Mouse (Mus musculus) CH12.LX (cell line): ENCODE data around the gene Foxp1. TPM values are rescaled to one million over a fixed set of nuclear protein-coding genes. Genes with fewer than 3 reads are reported as not detected.

Source experiments
- DNase-seq: peaks from one replicate; pipeline ENCODE4 v3.0.0-alpha.2; 2013; ENCODE audit errors: extremely low read depth
- H3K27ac ChIP-seq: 2 replicates; pipeline ENCODE4 v1.5.1; 2012; ENCODE audit warnings: low read depth, mild to moderate bottlenecking, control low read depth, moderate library complexity; ENCODE audit not compliant: insufficient read depth
- H3K27me3 ChIP-seq: replicated peaks from 2 replicates; pipeline ENCODE3; 2012; ENCODE audit warnings: inconsistent platforms
- H3K36me3 ChIP-seq, 2 experiments: replicated peaks in 1 of 2; 2 replicates each; pipeline versions ENCODE3 to v1.6.1; 2012; ENCODE audit warnings: inconsistent platforms in 1 of 2, low read length in 1 of 2, mild to moderate bottlenecking in 1 of 2, mixed read lengths in 1 of 2, moderate library complexity in 1 of 2; ENCODE audit not compliant: control insufficient read depth in 1 of 2, insufficient read depth in 1 of 2
- H3K4me1 ChIP-seq, 2 experiments: 2 replicates each; pipeline ENCODE4 v1.6.1; 2012; ENCODE audit warnings: inconsistent platforms in 1 of 2, moderate library complexity in 1 of 2; ENCODE audit not compliant: insufficient read depth in 2 of 2, control insufficient read depth in 1 of 2
- H3K4me2 ChIP-seq: 2 replicates; pipeline ENCODE4 v1.6.1; 2012; ENCODE audit warnings: low read depth, mild to moderate bottlenecking, control low read depth; ENCODE audit not compliant: poor library complexity, insufficient read depth, severe bottlenecking
- H3K4me3 ChIP-seq, 3 experiments: fragments of 150-350 bp in 1 of 3; sonication (generic) in 1 of 3; replicated peaks in 1 of 3; 2 replicates each; pipeline versions ENCODE3 to v1.5.1; 2011 to 2012; ENCODE audit warnings: low read depth in 2 of 3, low read length in 2 of 3, mild to moderate bottlenecking in 2 of 3, moderate library complexity in 2 of 3, control low read depth in 1 of 3, improper control_type of control experiment in 1 of 3, inconsistent platforms in 1 of 3, mixed read lengths in 1 of 3; ENCODE audit not compliant: poor library complexity in 1 of 3
- H3K79me2 ChIP-seq: replicated peaks from 2 replicates; pipeline ENCODE4 v1.6.1; 2012; ENCODE audit warnings: mild to moderate bottlenecking, moderate library complexity; ENCODE audit not compliant: control insufficient read depth, poor library complexity, insufficient read depth, severe bottlenecking; ENCODE audit errors: extremely low read depth
- H3K9ac ChIP-seq: 2 replicates; pipeline ENCODE4 v1.6.1; 2012; ENCODE audit warnings: low read depth, mild to moderate bottlenecking, control low read depth, moderate library complexity; ENCODE audit not compliant: insufficient read depth
- H3K9me3 ChIP-seq: replicated peaks from 2 replicates; pipeline ENCODE3; 2012; ENCODE audit warnings: low read length, inconsistent platforms, mixed read lengths
- BHLHE40 ChIP-seq: IDR thresholded peaks from 2 replicates; pipeline ENCODE4 v1.6.1; 2011; ENCODE audit warnings: mild to moderate bottlenecking, low read depth, low read length, improper control_type of control experiment
- CHD1 ChIP-seq: IDR thresholded peaks from 2 replicates; pipeline ENCODE4 v1.6.1; 2012; ENCODE audit warnings: low read depth, low read length, improper control_type of control experiment, inconsistent platforms
- ETS1 ChIP-seq: conservative IDR thresholded peaks from 2 replicates; pipeline ENCODE4 v1.6.1; 2012; ENCODE audit warnings: low read depth, mild to moderate bottlenecking, inconsistent platforms, low read length, improper control_type of control experiment, moderate library complexity
- KAT2A ChIP-seq: IDR thresholded peaks from 2 replicates; pipeline ENCODE4 v1.6.1; 2012; ENCODE audit warnings: low read length, improper control_type of control experiment, inconsistent platforms; ENCODE audit not compliant: insufficient replicate concordance
- MAFK ChIP-seq: IDR thresholded peaks from 2 replicates; pipeline ENCODE4 v1.6.1; 2011; ENCODE audit warnings: low read length, improper control_type of control experiment; ENCODE audit not compliant: insufficient replicate concordance
- MEF2A ChIP-seq: IDR thresholded peaks from 2 replicates; pipeline ENCODE4 v1.6.1; 2014; ENCODE audit warnings: low read depth, mild to moderate bottlenecking, inconsistent platforms, low read length, improper control_type of control experiment, borderline replicate concordance
- NRF1 ChIP-seq: IDR thresholded peaks from 2 replicates; pipeline ENCODE4 v1.6.1; 2014; ENCODE audit warnings: low read depth, mild to moderate bottlenecking, inconsistent platforms, low read length, improper control_type of control experiment, moderate library complexity
- PAX5 ChIP-seq: IDR thresholded peaks from 2 replicates; pipeline ENCODE4 v1.6.1; 2012; ENCODE audit warnings: low read length, inconsistent platforms, mixed read lengths
- RCOR1 ChIP-seq: conservative IDR thresholded peaks from 2 replicates; pipeline ENCODE4 v1.6.1; 2012; ENCODE audit warnings: low read depth, mild to moderate bottlenecking, inconsistent platforms, low read length, improper control_type of control experiment
- SIN3A ChIP-seq: IDR thresholded peaks from 2 replicates; pipeline ENCODE4 v1.6.1; 2012; ENCODE audit warnings: low read length, improper control_type of control experiment, inconsistent platforms
- ZC3H11A ChIP-seq: IDR thresholded peaks from 2 replicates; pipeline ENCODE4 v1.6.1; 2012; ENCODE audit warnings: low read depth, mild to moderate bottlenecking, inconsistent platforms, low read length, improper control_type of control experiment
- ZKSCAN1 ChIP-seq: IDR thresholded peaks from 2 replicates; pipeline ENCODE4 v1.6.1; 2012; ENCODE audit warnings: low read depth, inconsistent platforms, low read length, improper control_type of control experiment, borderline replicate concordance
- ZMIZ1 ChIP-seq: IDR thresholded peaks from 2 replicates; pipeline ENCODE4 v1.6.1; 2012; ENCODE audit warnings: low read depth, mild to moderate bottlenecking, inconsistent platforms, low read length, improper control_type of control experiment
- ZNF384 ChIP-seq: IDR thresholded peaks from 2 replicates; pipeline ENCODE4 v1.6.1; 2012; ENCODE audit warnings: low read depth, low read length, improper control_type of control experiment, inconsistent platforms
- dilution Hi-C: fragments of 300-500 bp; cut with MboI; formaldehyde crosslinking; loops from 2 replicates; pipeline ENCODE4 v1.14.3; 2020; ENCODE audit warnings: low sequenced_read_pairs; ENCODE audit not compliant: extremely low pct_unique_long_range_greater_than_20kb, extremely low pct_ligation_motif_present
- in situ Hi-C: fragments of 300-500 bp; cut with MboI; formaldehyde crosslinking; loops from 3 replicates; pipeline ENCODE4 v1.14.3; 2019; ENCODE audit warnings: low sequenced_read_pairs, low pct_ligation_motif_present, low pct_unique_long_range_greater_than_20kb, mixed read lengths
- polyA plus RNA-seq: library from polyadenylated mRNA; unstranded; fragments of >175 nt; gene quantifications from 2 replicates; pipeline ENCODE4 v1.2.1, GENCODE M21; 2012; ENCODE audit warnings: low read depth; ENCODE audit not compliant: insufficient read length
- total RNA-seq, 2 experiments: library from RNA; depleted of rRNA; stranded (reverse); fragments of 300-350 nt in 1 of 2; fragments of >200 nt in 1 of 2; gene quantifications; 2 replicates each; pipeline ENCODE4 v1.2.3; 2012 to 2014

Foxp1 gene
- total and polyA plus RNA-seq, 3 experiments: 66.5 to 105 (median 87.4) TPM

GRCm38 (mm10) chr6:99310529-99310928 lies 212.0 kb downstream of the Foxp1 start:
- dilution Hi-C loops: no loop called here
- H3K36me3 ChIP-seq: peaks cover 0 to 21% of the 10 kb centered on the region in 2 experiments
- in situ Hi-C loops: no loop called here
- H3K4me3 ChIP-seq: no peak overlapping the region
- no peaks in the 10 kb centered on the region for H3K27me3 ChIP-seq
- peaks cover 3 to 11% of the 10 kb centered on the region in 2 experiments; a peak in 3 of 4 replicates for H3K4me1 ChIP-seq
- DNase-seq: no peak
- no peak overlapping the region for H3K27ac ChIP-seq
- H3K4me2 ChIP-seq: no peak overlapping the region
- H3K9ac ChIP-seq: no peak overlapping the region
- no peaks in the 10 kb centered on the region for H3K9me3 ChIP-seq
- H3K79me2 ChIP-seq: 0 out of 2 replicates have a peak, but pooled peaks cover 2% of the 10 kb centered on the region
- TF ChIP-seq ZMIZ1 (no peak), NRF1 (no peak), ZC3H11A (no peak), ZKSCAN1 (no peak), PAX5 (no peak), MAFK (no peak), ETS1 (no peak), KAT2A (no peak), BHLHE40 (no peak), MEF2A (no peak)

DNA sequence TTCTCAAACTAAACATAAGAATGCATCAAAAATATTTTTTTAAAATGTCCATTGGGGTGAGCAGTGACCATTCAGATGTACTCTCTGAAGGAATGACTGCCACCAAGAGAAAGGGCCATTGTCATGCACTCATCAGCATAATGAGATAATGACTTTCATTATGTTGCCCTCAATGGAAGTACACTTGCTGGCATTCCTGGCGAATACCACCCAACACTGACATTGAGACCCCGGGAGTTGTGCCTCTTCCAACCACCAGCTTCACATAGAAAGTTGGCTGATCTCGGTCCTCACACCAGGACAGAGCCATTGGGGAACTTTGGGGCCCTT lies 212.4 kb downstream of the Foxp1 start:
- Histone ChIP-seq H3K4me2 (no peak overlapping the region), H3K27ac (no peak overlapping the region), H3K4me1 (peaks cover 3 to 15% of the 10 kb centered on the region in 2 experiments; a peak in 3 of 4 replicates), H3K36me3 (peaks cover 0 to 21% of the 10 kb centered on the region in 2 experiments), H3K9ac (no peak overlapping the region), H3K4me3 (no peak overlapping the region), H3K79me2 (0 out of 2 replicates have a peak, but pooled peaks cover 2% of the 10 kb centered on the region), H3K27me3 (no peaks in the 10 kb centered on the region), H3K9me3 (no peaks in the 10 kb centered on the region)
- in situ Hi-C loops: no loop called here
- no peak for DNase-seq
- TF ChIP-seq CHD1 (no peak), ZNF384 (no peak), PAX5 (no peak), SIN3A (no peak), RCOR1 (no peak), BHLHE40 (no peak)
- dilution Hi-C loops: no loop called here
